Mouse (Mus musculus): ENCODE data around the gene Abraxas2.

Abraxas2 gene

GRCm38 (mm10) chr7:132853946-132854345 is 5.1 kb upstream of the Abraxas2 start:
- no peak for DNase-seq (ENCODE audit: low spot score)

GRCm38 (mm10) chr7:132856083-132856482 is 2.9 kb upstream of the Abraxas2 start:
- DNase-seq (ENCODE audit: low spot score) = no peak

- DNase-seq (ENCODE audit: low spot score) = no peak
These were observed 899 bp upstream of the Abraxas2 start for GRCm38 (mm10) chr7:132858043-132858608.

GRCm38 (mm10) chr7:132866316-132866715 is 7.3 kb downstream of the Abraxas2 start:
- DNase-seq (ENCODE audit: low spot score) = no peak

DNA sequence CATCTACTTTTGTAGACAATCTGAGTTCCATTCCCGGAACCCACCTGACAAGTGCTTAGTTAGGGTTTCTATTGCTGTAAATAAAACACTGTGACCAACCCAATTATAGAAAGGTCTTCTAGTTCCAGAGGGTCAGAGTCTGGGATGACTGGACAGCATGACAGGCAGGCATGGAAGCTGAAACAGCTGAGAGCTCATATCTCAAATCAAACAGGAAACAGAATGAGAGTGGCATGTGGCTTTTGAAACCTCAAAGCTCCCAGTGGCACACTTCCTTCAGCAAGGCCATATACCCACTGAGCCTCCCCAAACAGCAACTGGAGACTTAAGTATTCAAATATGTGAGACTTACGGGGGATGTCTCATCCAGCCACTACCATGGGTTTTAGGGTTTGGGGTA is 14.0 kb downstream of the Abraxas2 start:
- DNase-seq (ENCODE audit: low spot score) = no peak

GRCm38 (mm10) chr7:132875391-132876086 is 16.5 kb downstream of the Abraxas2 start:
- DNase-seq (ENCODE audit: low spot score) = no peak

- no peak for DNase-seq (ENCODE audit: low spot score)
These were observed 21.3 kb downstream of the Abraxas2 start for GRCm38 (mm10) chr7:132880276-132880675.

- no peak for DNase-seq (ENCODE audit: low spot score)
These were observed 23.3 kb downstream of the Abraxas2 start for GRCm38 (mm10) chr7:132882343-132882742.

DNA sequence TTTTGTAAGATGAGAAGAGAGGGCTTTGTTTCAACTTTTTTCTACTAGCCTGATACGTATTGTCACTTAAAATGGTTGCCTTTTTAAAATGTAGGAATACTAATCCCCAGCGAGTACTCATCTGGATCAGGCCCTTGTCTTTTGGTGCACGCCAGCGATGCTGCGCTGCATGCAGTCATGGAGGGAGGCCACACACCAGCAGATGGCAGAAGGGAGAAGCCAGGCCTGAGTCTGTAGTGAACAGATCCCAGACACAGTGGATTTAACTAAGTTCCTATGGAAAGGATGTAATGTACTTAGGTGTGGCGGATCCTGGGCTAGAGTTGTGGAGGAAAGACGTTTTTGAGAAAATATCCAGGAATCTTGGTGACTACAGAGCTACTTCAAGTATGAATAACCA is 25.0 kb downstream of the Abraxas2 start:
- no peak for DNase-seq (ENCODE audit: low spot score)

DNA sequence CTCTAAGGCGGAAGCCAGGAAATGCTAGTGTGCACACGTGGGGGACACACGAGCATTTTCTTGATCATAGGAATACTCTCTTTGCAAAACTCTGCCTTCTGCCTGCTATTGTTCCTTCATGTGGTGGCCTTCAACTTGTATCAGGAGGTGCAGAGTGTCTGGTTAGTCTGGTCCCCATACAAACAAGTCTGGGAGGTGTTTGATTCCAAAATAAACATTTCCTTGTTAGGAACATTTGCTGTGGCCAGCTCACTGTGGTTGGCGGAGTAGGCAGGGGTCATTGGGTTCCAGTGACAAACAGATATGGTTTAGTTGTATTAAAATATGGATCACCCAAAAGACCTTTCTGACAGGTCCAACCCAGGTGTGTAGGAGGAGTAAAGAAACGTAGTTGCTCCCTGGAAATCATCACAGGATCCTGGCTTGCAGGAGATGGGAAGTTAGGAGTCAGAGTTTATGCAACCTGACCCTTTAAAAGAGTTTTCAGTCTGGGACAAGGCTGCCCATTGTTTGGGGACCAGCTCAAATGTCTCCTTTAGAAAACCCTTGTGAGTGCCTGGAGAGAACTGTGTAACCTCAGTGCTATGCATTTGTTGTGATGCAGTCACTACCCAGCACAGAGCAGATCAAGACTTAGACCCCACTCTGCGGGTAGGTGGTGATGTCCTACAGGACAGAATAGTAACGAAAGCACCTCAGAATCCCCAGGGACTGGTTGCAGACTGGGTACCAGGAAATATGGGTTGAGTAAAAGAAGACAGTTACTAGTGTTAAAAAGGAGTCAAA is 28.2 kb downstream of the Abraxas2 start:
- DNase-seq (ENCODE audit: low spot score) = no peak

- DNase-seq (ENCODE audit: low spot score) = no peak
These were observed 29.0 kb downstream of the Abraxas2 start for GRCm38 (mm10) chr7:132888052-132888451.

DNA sequence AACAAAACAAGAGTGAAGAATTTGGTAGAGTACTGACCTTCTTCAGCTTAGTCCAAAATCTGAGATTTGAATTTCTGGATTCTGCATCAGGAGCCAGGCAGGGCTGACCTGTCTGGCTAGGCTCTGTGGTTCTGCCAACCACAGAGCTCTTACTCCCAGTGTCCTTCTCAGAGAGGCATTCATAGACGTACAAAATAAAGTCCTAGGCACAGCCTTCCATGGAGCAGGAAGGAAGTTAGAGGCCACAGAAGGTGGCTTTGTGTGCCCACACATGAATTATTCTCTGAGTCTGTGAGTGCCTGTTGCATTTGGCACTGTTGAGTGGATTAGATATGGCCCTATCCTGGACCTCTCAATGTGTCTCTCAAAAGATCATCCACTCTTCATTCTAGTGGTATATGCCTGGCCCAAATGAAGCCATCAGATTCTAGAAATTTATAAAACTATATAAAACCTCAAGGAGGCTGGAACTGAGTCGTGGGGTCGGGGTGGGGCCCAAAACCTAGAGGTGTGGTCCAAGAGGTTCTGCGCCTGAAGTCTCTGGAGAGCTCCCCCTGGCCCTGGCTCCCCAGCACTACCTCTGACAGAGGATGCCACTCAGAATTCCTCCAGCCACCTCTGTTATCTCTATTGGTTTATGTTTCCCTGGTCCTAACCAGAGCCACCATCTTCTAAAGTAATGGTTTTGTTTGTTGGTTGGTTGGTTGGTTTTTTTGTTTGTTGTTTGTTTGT is 29.7 kb downstream of the Abraxas2 start:
- no peak for DNase-seq (ENCODE audit: low spot score)

DNA sequence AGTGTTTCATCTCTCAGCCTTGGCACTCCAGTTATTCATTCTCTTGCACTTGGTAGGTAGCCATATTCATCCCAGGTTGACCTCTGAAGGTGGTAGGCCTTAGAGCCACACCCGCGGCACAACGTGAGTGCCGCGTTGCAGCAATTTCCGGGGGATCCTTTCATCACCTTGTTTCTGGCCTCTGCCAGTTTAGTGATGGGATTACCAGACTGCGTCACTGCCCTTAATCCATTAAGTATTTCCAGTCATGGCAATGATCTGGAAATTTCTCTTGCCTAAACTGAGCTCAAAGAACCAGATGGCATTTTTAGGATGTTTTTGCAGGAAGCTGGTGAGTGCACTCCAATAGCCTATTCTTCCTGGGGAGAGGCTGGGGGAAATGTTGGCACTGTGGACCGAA is 30.7 kb downstream of the Abraxas2 start:
- no peak for DNase-seq (ENCODE audit: low spot score)

DNA sequence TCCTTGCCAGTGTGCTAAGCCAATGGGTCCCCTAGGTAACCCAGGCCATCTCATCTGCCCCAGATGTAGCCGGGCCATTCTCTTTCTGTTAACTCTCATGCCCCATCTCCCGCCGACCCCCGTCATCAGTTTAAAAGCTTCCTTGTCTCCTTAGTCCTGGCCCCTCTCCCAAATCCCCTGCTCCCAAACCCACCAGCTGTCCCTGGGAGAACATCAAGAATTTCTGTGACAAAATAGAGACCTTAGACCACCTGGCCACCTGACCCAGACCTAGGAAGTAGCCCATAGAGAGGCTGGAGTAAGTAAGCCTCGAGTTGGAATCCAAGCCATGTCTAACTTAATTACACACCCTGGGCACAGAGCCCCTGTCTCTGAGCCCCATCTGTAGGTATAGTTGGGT is 31.2 kb downstream of the Abraxas2 start:
- DNase-seq (ENCODE audit: low spot score) = no peak

DNA sequence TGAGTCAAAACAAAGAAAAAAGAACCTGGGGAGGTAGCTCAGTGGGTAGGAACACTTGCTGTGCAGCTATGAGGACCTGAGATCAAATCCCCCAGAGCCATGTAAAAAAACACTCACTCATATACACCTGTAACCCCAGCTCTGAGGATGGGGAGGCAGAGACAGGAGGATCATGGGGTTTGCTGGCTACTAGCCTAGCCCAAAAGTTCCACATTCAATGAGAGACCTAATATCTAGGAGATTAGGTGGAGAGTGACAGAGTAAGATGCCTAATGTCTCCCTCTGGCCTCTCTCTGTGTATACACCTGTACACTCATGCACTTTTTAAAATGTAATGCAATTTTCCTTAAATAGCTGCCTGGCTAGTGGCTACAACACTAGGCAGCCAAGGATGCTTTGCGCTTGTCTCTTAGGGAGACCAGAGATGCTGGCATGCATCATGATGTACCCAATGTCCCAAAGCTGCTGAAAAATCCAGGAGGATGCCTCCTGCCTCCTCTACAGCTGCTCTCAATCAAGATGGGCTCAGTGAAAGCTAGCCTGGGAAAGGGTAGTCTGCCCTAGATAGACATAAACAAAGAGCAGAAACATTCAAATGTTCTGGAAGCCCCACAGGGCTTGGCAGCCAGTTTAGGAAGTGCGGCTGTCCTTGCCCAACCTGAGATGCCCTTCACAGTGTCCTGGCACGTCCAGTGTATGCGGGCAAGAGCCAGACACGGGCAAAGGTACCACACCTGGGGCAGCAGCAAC is 32.7 kb downstream of the Abraxas2 start:
- DNase-seq (ENCODE audit: low spot score) = no peak

GRCm38 (mm10) chr7:132892311-132892661 is 33.3 kb downstream of the Abraxas2 start:
- no peak for DNase-seq (ENCODE audit: low spot score)

- DNase-seq (ENCODE audit: low spot score) = no peak
These were observed 33.8 kb downstream of the Abraxas2 start for GRCm38 (mm10) chr7:132892806-132893205.

DNA sequence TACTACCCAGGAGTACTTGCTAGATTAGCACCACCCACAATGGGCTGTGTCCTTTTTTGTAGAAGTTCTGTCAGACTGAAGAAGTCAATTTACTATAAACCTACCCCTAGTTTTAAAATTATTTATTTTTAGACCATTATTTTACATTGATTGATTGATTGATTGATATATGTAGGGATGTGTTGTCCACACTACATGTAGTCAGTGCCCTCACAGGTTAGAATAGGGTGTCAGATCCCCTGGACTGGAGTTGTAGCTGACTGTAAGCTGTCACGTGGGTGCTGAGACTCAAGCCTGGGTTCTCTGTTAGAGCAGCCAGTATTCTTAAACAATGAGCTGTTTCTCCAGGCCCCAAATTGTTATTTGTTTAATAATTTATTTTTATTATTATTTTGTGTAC is 34.3 kb downstream of the Abraxas2 start:
- no peak for DNase-seq (ENCODE audit: low spot score)

DNA sequence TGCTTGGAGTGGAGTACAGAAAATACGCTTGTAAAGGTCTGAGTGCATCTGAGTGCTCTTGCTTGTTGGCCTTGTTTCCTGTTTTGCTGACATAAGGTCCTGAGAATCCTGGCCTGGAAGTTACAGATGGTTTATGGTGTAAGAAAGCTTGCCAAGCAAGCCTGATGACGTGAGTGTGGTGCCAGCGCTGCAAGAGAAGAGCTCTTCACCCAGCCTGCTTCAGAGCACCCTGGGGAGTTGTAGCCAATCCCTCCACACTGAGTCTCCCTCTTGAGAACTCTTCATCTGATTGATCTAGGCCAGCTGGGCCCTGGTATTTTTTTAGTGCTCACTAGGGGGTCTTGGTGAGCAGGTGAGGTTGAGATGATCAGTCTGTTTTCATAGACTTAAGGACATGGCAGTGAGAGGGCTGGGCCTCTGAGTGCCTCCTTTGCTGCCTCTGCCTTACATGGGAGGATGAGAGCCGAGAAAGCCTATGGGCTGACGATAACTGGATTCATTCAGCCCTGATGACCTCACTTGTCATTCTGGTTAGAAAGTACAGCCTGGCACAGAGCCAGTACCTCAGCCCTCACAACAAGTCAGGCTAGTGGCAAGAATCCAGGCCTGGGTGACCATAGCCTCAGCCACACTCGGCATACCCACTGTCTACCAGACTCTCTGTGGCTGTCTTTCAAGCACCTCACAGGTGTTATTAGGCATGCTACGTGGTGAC is 36.0 kb downstream of the Abraxas2 start:
- no peak for DNase-seq (ENCODE audit: low spot score)

DNA sequence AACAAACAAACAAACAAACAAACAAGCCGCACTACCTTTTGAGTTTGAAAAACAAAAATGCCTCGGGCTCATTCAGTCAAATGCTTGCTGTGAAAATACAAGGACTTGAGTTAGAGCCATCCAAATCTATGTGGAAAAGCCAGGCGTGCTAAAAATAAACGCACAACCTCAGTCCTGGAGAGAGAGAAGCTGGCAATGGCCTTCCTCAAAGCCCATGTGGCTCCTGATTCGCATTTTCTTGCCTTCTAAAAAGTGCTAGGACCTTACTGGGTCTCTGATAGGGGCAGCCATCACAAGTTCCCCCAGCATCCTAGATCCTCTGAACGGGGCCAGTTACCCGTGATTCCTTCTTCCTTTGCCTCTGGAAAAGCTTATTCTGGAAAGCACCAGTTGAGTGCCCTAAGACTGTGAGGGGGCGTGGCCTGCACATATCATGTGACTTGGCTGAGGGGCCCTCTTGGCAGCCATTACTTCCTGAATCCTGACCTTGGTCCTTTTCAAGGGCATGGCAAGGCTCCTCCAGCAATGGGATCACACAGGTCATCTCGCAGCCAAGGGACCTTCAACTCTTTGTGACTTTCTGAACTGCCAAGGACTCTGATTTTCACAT is 37.3 kb downstream of the Abraxas2 start:
- DNase-seq (ENCODE audit: low spot score) = no peak

- no peak for DNase-seq (ENCODE audit: low spot score)
These were observed 38.2 kb downstream of the Abraxas2 start for GRCm38 (mm10) chr7:132897258-132897657.

All from left cerebral cortex, adult 11 months (tissue).